Comparison of ENCODE assay signal across 25 mouse cellular contexts in the genomic region with DNA sequence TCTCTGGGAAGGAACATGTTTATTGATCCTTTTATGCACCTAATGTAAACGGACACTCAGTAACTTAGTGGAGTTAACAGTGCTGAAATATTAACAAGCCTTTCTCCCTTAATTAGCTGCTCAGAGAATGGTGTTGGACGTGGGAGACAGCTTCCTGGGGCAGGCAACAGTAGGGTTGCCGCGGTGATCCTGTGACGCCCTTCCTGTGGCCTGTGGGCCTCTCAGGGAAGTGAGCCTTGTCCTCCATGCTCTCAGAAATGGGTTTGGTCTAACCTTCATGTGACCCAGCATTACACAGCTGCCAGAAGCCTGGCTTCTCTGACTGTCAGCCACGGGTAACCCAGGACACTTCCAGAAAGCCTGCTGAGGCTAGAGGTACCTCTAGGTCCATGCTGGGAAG.
"Had no signal": no experiment of that assay in that cellular context is flagged by ENCODE, and none has a peak within 500 bp of the region (broad histone marks: within the 10 kb centered on the region; RNA-seq: fewer than 3 reads in every experiment).

No protein-coding gene starts in this region.

- H3K27me3 ChIP-seq: hindbrain, embryonic 12.5 days; intestine, embryonic 15.5 days; limb, embryonic 12.5 days had no signal

- H3K4me1 ChIP-seq: hindbrain, embryonic 12.5 days; limb, embryonic 12.5 days had no signal

- H3K36me3 ChIP-seq: hindbrain, embryonic 10.5 days; hindbrain, embryonic 12.5 days; intestine, embryonic 15.5 days; limb, embryonic 12.5 days had no signal

- H3K4me2 ChIP-seq: heart, embryonic 11.5 days; hindbrain, embryonic 12.5 days; hindbrain, embryonic 14.5 days; intestine, embryonic 15.5 days; limb, embryonic 12.5 days; liver, embryonic 11.5 days had no signal

- ATAC-seq: forebrain, postnatal 0 days; hindbrain, embryonic 16.5 days; inflammation-experienced regulatory T-cells, adult 6 months; intestine, embryonic 15.5 days; intestine, postnatal 0 days had no signal

- H3K27ac ChIP-seq: hindbrain, embryonic 10.5 days; hindbrain, embryonic 12.5 days; hindbrain, embryonic 14.5 days; intestine, embryonic 15.5 days; layer of hippocampus, adult 2 months; left cerebral cortex, adult 2 months; limb, embryonic 10.5 days; limb, embryonic 12.5 days had no signal

- DNase-seq: forebrain, postnatal 0 days; gastrocnemius, postnatal 14 days; gastrocnemius, postnatal 36 days; heart, adult 18-20 months; heart, postnatal 10 days; heart, postnatal 4 days; kidney, adult 2 months; kidney, adult 9 months; kidney, postnatal 10 days; kidney, postnatal 25 days; kidney, postnatal 4 days; liver had no signal

- H3K9ac ChIP-seq: forebrain, postnatal 0 days; hindbrain, embryonic 12.5 days; hindbrain, embryonic 14.5 days; intestine, embryonic 15.5 days; limb, embryonic 12.5 days had no signal

- H3K9me3 ChIP-seq: intestine, embryonic 15.5 days had no signal

- H3K4me3 ChIP-seq: hindbrain, embryonic 10.5 days; hindbrain, embryonic 12.5 days; intestine, embryonic 15.5 days; layer of hippocampus, adult 2 months; left cerebral cortex, adult 2 months; limb, embryonic 10.5 days; limb, embryonic 12.5 days had no signal
